Mouse (Mus musculus): ENCODE data around the gene Cnot3. TPM values are rescaled to one million over a fixed set of nuclear protein-coding genes. Genes with fewer than 3 reads are reported as not detected.
A peak's percentile ranks its signal among the peaks of the same experiment; 100 is the strongest.

The Cnot3 gene
- total and polyA plus RNA-seq, 3 experiments, result 22.1 to 33.2 (median 23.1) TPM

DNA sequence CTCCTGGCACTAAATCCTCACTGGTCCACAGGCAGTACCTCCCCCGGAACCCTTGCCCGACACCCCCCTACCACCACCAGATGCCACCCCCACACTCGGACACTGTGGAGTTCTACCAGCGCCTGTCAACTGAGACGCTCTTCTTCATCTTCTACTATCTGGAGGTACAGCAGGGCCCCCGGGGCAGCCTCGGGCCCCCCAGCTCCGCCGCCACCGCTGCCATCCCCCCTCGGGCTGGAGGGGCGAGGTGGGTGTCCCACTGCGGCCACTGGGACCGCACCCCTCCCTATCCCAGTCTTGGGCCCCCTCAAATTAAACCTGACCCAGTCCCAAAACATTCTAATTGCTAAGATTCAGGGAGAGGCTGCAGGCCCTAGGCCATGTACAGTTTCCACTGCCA is 13.5 kb downstream of the Cnot3 start:
- DNase-seq, result no peak
- H3K9ac ChIP-seq (ENCODE audit: low read depth, low read length), result no peak overlapping the region
- H3K79me2 ChIP-seq (replicated peaks; ENCODE audit: control insufficient read depth, insufficient read depth, low read length), result no peaks in the 10 kb centered on the region
- intact Hi-C loops (cut with DNase I), result no loop called here
- H3K4me3 ChIP-seq, result no peak overlapping the region
- H3K27me3 ChIP-seq (ENCODE audit: control insufficient read depth, insufficient read depth, low read length), result no peaks in the 10 kb centered on the region
- H3K27ac ChIP-seq, result no peak overlapping the region
- WGBS, result 90% methylated on average over 14 of the region's 14 CpGs
- no peaks in the 10 kb centered on the region for H3K4me1 ChIP-seq (ENCODE audit: control insufficient read depth, insufficient read depth, low read length)
- peaks cover 3% of the 10 kb centered on the region; the same call in 1 of the 2 replicates for H3K36me3 ChIP-seq (ENCODE audit: control insufficient read depth, insufficient read depth, low read length)
- no peak for TF ChIP-seq POLR2A (IDR thresholded peaks at IDR 0.05; ENCODE audit: insufficient read depth, low read depth, low read length)
- TF ChIP-seq CTCF (IDR thresholded peaks at IDR 0.05), result no peak
- no peak for TF ChIP-seq EP300 (IDR thresholded peaks at IDR 0.05; ENCODE audit: insufficient read depth, low read depth, low read length)

- Histone ChIP-seq H3K4me3 (peak overlapping the region; percentile 76), H3K9ac (ENCODE audit: low read depth, low read length) (peak overlapping the region; percentile 84), H3K4me1 (ENCODE audit: control insufficient read depth, insufficient read depth, low read length) (peaks cover 4% of the 10 kb centered on the region; the same call in 1 of the 2 replicates), H3K27ac (peak overlapping the region; percentile 96), H3K79me2 (replicated peaks; ENCODE audit: control insufficient read depth, insufficient read depth, low read length) (no peaks in the 10 kb centered on the region; the same call in 1 of the 2 replicates), H3K36me3 (ENCODE audit: control insufficient read depth, insufficient read depth, low read length) (peaks cover 5% of the 10 kb centered on the region), H3K27me3 (ENCODE audit: control insufficient read depth, insufficient read depth, low read length) (no peaks in the 10 kb centered on the region)
- TF ChIP-seq POLR2A (IDR thresholded peaks at IDR 0.05; ENCODE audit: insufficient read depth, low read depth, low read length), result no peak
- no peak for TF ChIP-seq EP300 (IDR thresholded peaks at IDR 0.05; ENCODE audit: insufficient read depth, low read depth, low read length)
- TF ChIP-seq CTCF (IDR thresholded peaks at IDR 0.05), result no peak
- 20% methylated on average over 15 of the region's 15 CpGs for WGBS
- DNase-seq, result no peak
- intact Hi-C loops (cut with DNase I), result loop anchor here (1.0 kb wide), 2 partner anchors 19 to 28 kb away; partner anchors contain the start of genes Cnot3 and Tsen34
Measured at GRCm38 (mm10) chr7:3664524-3665214, 19.6 kb downstream of the Cnot3 start.

DNA sequence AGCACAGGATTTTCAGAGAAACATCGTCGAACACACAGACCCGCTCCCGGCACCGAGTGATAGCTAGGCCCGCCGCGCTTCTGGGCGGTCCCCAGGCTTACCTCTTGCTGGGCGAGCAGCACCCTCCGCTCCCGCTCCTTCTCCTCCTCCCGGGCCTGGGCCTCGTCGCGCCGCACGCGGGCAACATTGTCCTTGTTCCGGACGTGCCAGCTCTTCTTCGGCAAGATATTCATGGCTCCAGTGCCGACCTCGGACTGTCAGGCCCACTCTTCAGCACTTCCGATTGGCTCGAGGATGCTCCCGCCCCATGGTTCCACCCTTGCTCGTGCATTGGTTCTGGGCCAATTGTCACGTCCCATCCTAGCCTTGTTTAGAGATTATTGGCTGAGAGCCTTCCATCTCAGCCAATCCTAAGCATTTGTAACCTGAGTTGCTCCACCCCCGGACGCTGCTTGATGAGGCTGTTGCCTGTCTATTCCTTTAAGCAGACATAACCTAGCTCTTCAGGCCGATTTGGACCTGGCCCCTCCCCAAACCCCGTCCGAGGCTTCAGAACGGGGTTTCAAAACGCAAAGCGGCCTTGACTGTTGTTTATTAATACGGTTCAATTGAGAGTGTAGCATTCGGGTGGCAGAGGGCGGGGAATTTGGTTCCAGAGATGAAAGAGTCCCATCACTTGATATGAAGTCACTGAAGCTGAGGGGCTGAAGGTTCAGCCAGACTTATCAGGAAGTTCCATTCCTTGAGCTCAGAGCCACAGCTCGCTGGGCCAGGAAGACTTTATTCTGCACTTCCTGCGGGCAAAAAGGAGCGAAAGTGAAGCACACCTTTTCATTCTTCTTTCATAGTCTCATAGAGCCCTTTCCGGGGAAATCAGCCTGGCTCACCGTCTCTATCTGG is 20.4 kb downstream of the Cnot3 start, which contains the start of gene Leng1:
Gene Leng1, minus strand, starts transcription at position 626 of the 900 bp plus-strand sequence.
- intact Hi-C loops (cut with DNase I), result loop anchor here (1.0 kb wide), 1 partner anchor 27 kb away; the partner anchor contains the start of gene Tsen34
- H3K4me3 ChIP-seq, result peak within 1 kb of the TSS; percentile 76
- 1% methylated on average over 45 of the region's 45 CpGs for WGBS
- H3K79me2 ChIP-seq (replicated peaks; ENCODE audit: control insufficient read depth, insufficient read depth, low read length), result no peaks in the 10 kb centered on the region; the same call in 1 of the 2 replicates
- peaks cover 4% of the 10 kb centered on the region; the same call in 1 of the 2 replicates for H3K4me1 ChIP-seq (ENCODE audit: control insufficient read depth, insufficient read depth, low read length)
- no peaks in the 10 kb centered on the region for H3K27me3 ChIP-seq (ENCODE audit: control insufficient read depth, insufficient read depth, low read length)
- TF ChIP-seq CTCF (IDR thresholded peaks at IDR 0.05) (no peak), EP300 (IDR thresholded peaks at IDR 0.05; ENCODE audit: insufficient read depth, low read depth, low read length) (peak; percentile 65), POLR2A (IDR thresholded peaks at IDR 0.05; ENCODE audit: insufficient read depth, low read depth, low read length) (peak; percentile 98)
- peaks cover 3% of the 10 kb centered on the region; the same call in 1 of the 2 replicates for H3K36me3 ChIP-seq (ENCODE audit: control insufficient read depth, insufficient read depth, low read length)
- H3K27ac ChIP-seq, result peak within 1 kb of the TSS; percentile 96
- DNase-seq, result peak; percentile 94 to 98
- H3K9ac ChIP-seq (ENCODE audit: low read depth, low read length), result peak within 1 kb of the TSS; percentile 84

GRCm38 (mm10) chr7:3666921-3667391 is 21.9 kb downstream of the Cnot3 start:
- peaks cover 3% of the 10 kb centered on the region; the same call in 1 of the 2 replicates for H3K36me3 ChIP-seq (ENCODE audit: control insufficient read depth, insufficient read depth, low read length)
- 23% methylated on average over 14 of the region's 14 CpGs for WGBS
- no peak overlapping the region for H3K4me3 ChIP-seq
- intact Hi-C loops (cut with DNase I), result no loop called here
- DNase-seq, result no peak
- H3K27me3 ChIP-seq (ENCODE audit: control insufficient read depth, insufficient read depth, low read length), result no peaks in the 10 kb centered on the region
- H3K9ac ChIP-seq (ENCODE audit: low read depth, low read length), result no peak overlapping the region
- H3K4me1 ChIP-seq (ENCODE audit: control insufficient read depth, insufficient read depth, low read length), result peaks cover 4% of the 10 kb centered on the region; the same call in 1 of the 2 replicates
- no peak overlapping the region for H3K27ac ChIP-seq
- TF ChIP-seq POLR2A (IDR thresholded peaks at IDR 0.05; ENCODE audit: insufficient read depth, low read depth, low read length) (no peak), EP300 (IDR thresholded peaks at IDR 0.05; ENCODE audit: insufficient read depth, low read depth, low read length) (no peak), CTCF (IDR thresholded peaks at IDR 0.05) (peak; percentile 38)
- H3K79me2 ChIP-seq (replicated peaks; ENCODE audit: control insufficient read depth, insufficient read depth, low read length), result no peaks in the 10 kb centered on the region; the same call in 1 of the 2 replicates

DNA sequence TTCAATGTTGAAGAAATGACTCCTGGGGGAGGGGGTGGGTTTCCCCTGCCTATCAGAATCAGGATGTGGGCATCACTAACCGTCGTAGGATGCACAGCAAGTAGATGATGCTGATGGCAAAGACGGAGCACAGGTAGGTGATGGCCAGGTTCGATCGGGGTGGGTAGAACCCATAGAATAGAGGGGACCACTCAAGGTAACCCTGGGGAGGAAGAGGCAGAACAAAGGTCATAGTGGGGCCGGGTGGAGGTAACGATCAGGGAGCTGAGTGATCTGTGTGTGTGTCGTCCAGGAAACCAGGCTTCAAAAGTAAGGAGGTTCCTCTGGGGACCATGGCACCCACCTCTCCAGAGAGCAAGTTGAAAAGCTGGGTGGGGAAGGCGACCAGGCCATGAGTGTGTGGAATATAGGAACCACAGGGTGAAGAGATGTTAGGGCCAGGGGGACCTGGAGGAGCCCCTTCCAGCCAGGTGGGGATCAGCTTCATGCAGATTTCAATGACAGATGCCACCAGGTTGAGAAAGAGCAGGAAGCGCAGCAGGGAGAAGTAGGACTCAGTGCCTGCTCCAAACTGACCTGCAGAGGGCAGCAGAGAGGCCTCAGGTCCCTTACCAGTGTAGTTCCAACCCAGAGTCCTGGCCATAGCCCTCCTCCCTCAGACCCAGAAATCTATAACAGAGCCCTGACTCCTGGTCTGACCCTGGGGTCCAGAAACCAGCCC is 29.6 kb downstream of the Cnot3 start:
- intact Hi-C loops (cut with DNase I), result loop anchor here (5.0 kb wide), 1 partner anchor 67 kb away; no protein-coding TSS in a partner anchor
- DNase-seq, result peak; percentile 77 to 84
- no peaks in the 10 kb centered on the region for H3K36me3 ChIP-seq (ENCODE audit: control insufficient read depth, insufficient read depth, low read length)

More for the DNA sequence above, 29.6 kb downstream of the Cnot3 start:
- Histone ChIP-seq H3K27me3 (ENCODE audit: control insufficient read depth, insufficient read depth, low read length) (no peaks in the 10 kb centered on the region), H3K4me3 (no peak overlapping the region), H3K9ac (ENCODE audit: low read depth, low read length) (no peak overlapping the region), H3K4me1 (ENCODE audit: control insufficient read depth, insufficient read depth, low read length) (no peaks in the 10 kb centered on the region), H3K27ac (no peak overlapping the region), H3K79me2 (replicated peaks; ENCODE audit: control insufficient read depth, insufficient read depth, low read length) (no peaks in the 10 kb centered on the region)
- WGBS, result 66% methylated on average over 10 of the region's 10 CpGs
- TF ChIP-seq CTCF (IDR thresholded peaks at IDR 0.05) (peak; percentile 99), EP300 (IDR thresholded peaks at IDR 0.05; ENCODE audit: insufficient read depth, low read depth, low read length) (no peak)

Data from heart, adult 2 months (tissue).